Mouse (Mus musculus) limb, embryonic 11.5 days (tissue): ENCODE data around the gene Pdzd8. TPM values are rescaled to one million over a fixed set of nuclear protein-coding genes. Genes with fewer than 3 reads are reported as not detected.

Experiments used
- ATAC-seq: fragments of 200-750 bp; cut with Nextera tagmentation; 2 replicates; pipeline ENCODE4 v1.8.0; 2017; ENCODE audit warnings: low read depth; ENCODE audit not compliant: insufficient number of reproducible peaks, low FRiP score, low TSS enrichment
- DNase-seq: peaks from one replicate; pipeline ENCODE4 v3.0.0-alpha.2; 2015; ENCODE audit warnings: low spot score
- H3K27ac ChIP-seq: fragments of 300-500 bp; sonication (generic); replicated peaks from 2 replicates; pipeline ENCODE4 v1.5.1; 2014; ENCODE audit warnings: low read depth, mild to moderate bottlenecking, low read length
- H3K27me3 ChIP-seq: fragments of 300-500 bp; sonication (generic); 2 replicates; pipeline ENCODE4 v1.6.1; 2014; ENCODE audit warnings: mild to moderate bottlenecking, low read length, mixed read lengths; ENCODE audit not compliant: control insufficient read depth, insufficient read depth
- H3K36me3 ChIP-seq: fragments of 300-500 bp; sonication (generic); 2 replicates; pipeline ENCODE4 v1.6.1; 2014; ENCODE audit warnings: mild to moderate bottlenecking, low read length, moderate library complexity, mixed read lengths; ENCODE audit not compliant: control insufficient read depth, insufficient read depth
- H3K4me1 ChIP-seq: fragments of 300-500 bp; sonication (generic); 2 replicates; pipeline ENCODE4 v1.6.1; 2014; ENCODE audit warnings: low read length, mixed read lengths; ENCODE audit not compliant: control insufficient read depth, insufficient read depth
- H3K4me2 ChIP-seq: fragments of 300-500 bp; sonication (generic); 2 replicates; pipeline ENCODE4 v1.6.1; 2014; ENCODE audit warnings: low read depth, mild to moderate bottlenecking, moderate library complexity; ENCODE audit not compliant: severe bottlenecking
- H3K4me3 ChIP-seq: fragments of 300-500 bp; sonication (generic); 2 replicates; pipeline ENCODE4 v1.5.1; 2014; ENCODE audit warnings: low read depth, low read length
- H3K9ac ChIP-seq: fragments of 300-500 bp; sonication (generic); 2 replicates; pipeline ENCODE4 v1.6.1; 2014; ENCODE audit warnings: mild to moderate bottlenecking, low read length
- H3K9me3 ChIP-seq: fragments of 300-500 bp; sonication (generic); 2 replicates; pipeline ENCODE4 v1.6.1; 2016; ENCODE audit warnings: low read length; ENCODE audit not compliant: control insufficient read depth
- WGBS: fragments of 180-500 bp; shearing (Covaris S2); extraction: QIAGEN DNeasy Blood & Tissue Kit; methylation state at CpG from one replicate; pipeline ENCODE4 v1.1.7; 2014; 5-methylcytosine and 5-hydroxymethylcytosine counted together
- polyA plus RNA-seq: library from polyadenylated mRNA; unstranded; fragments of >200 nt; fragmentation: Nextera tagmentation; extraction: Ambion mirVana; gene quantifications from 2 replicates; pipeline ENCODE4 v1.2.1, GENCODE M21; 2014

Gene Pdzd8
- polyA plus RNA-seq: 16.6 and 17.6 TPM in 2 replicates

DNA sequence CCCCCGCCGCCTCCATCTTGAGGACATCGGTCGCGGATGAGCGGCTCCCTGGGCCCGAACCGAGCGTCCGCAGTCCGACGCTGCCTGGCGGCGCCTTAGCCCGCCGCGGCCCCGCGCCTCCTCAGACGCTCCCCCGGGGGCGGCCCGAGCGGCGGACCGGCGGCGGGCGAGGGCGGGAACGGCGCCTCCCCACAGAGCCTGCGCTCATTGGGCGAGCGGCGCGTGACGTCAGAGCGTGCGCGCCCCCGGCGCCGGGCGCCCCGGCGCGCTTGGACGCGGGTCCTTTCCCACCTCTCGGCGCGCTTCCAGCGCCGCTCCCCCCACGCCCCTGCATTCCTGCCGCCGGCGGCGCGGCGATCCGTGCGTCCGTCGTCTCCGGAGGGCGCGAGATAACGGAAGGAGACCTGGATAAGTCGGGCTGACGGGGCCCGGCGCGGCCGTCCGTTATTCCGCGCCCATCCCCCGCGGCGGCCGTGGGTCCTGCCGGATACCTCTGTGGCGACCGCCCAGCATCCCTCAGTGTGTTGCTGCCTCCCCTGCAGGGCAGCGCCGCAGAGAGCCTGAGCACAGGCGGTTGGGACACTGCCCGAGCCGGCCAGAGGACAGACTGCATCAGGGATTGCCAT is at the start of gene Pdzd8:
Gene Pdzd8 (minus strand): TSS at position 123 of the 626 bp plus-strand sequence.
- H3K36me3 ChIP-seq: no peaks in the 10 kb centered on the region
- peak; percentile 91 for DNase-seq
- no peaks in the 10 kb centered on the region for H3K9me3 ChIP-seq
- H3K4me2 ChIP-seq: peak within 1 kb of the TSS; percentile 99
- H3K9ac ChIP-seq: peak within 1 kb of the TSS; percentile 94
- ATAC-seq: peak; percentile 90
- under 1% methylated on average over 77 of the region's 91 CpGs for WGBS
- no peaks in the 10 kb centered on the region for H3K27me3 ChIP-seq
- H3K4me1 ChIP-seq: peaks cover 6% of the 10 kb centered on the region
- H3K27ac ChIP-seq: peak within 1 kb of the TSS; percentile 82
- H3K4me3 ChIP-seq: peak within 1 kb of the TSS; percentile 94

DNA sequence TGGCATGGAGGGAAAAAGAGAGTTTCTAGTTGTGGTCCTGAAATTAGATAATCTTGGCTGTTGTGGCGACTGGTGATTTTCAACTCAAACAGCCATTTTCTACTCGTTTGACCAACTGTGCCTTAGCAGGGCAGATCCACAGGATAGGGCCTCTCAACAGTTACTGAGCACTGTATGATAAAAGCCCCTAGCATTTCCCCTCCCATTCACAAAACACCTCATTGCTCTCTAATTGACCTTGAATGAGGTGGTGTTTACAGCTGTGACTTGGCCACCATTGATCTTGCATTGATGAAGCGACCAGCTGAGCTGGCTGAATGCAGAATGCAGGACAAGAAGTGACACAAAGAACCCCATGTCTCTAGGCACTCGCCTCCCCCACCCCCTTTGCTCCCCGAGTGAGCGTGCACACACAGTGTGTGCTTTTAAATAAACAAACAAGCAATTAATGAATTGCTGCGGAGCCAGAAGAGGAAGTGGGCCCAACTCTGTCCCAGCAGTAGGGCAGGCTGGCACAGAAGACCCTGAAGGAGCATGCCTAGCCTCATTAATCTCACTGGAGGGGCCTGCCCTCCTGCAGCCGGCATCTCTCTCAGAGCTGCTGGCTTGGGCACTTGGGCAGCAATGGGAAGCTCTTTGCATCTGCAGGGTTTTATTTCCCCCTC is 48.3 kb upstream of the Pdzd8 start:
- Histone ChIP-seq H3K36me3 (no peaks in the 10 kb centered on the region), H3K4me1 (peaks cover 2% of the 10 kb centered on the region; the same call in 1 of the 2 replicates), H3K4me2 (no peak overlapping the region), H3K4me3 (no peak overlapping the region), H3K9me3 (no peaks in the 10 kb centered on the region), H3K9ac (no peak overlapping the region), H3K27ac (no peak overlapping the region), H3K27me3 (peaks cover 4% of the 10 kb centered on the region; the same call in 1 of the 2 replicates)
- ATAC-seq (no peak), DNase-seq (no peak)
- 13% methylated on average over 8 of the region's 8 CpGs for whole genome bisulfite sequencing

DNA sequence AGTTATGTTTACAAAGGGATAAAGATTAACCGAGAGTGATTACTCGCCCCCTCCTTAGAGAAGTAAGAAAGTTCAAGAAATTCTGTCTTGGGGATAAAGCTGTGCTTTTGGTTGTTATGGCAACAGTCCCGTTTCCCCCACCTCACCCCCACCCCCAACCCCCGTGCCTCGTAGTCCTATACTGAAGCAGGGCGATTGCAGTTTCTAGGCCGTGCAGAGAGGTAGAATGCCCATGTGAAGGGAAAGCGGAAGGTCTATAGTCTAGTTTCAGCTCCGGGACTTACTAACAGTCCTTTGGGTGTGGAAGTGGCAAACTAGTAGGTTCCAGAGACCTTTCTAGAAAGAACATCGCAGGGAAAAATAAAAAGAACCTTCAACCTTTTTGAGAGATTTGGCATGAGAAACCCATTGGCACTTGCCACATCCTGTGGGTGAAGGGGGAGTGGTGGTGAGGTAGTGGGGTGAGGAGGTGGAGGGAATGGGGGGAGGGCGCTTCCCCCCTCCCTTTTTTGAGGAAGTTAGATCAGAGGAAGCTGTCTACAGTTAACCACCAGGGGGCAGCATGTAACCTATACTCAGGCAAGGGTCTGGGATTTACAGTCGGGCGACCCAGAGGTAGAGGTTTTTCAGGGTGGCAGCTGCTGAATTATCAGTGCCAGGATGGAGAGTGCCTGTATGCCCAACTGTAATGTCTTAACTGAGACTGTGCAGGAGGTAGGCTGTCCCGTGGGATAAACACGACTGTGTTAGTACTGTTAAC is 43.4 kb upstream of the Pdzd8 start:
- peak; percentile 82 for DNase-seq
- 24% methylated on average over 15 of the region's 15 CpGs for WGBS

DNA sequence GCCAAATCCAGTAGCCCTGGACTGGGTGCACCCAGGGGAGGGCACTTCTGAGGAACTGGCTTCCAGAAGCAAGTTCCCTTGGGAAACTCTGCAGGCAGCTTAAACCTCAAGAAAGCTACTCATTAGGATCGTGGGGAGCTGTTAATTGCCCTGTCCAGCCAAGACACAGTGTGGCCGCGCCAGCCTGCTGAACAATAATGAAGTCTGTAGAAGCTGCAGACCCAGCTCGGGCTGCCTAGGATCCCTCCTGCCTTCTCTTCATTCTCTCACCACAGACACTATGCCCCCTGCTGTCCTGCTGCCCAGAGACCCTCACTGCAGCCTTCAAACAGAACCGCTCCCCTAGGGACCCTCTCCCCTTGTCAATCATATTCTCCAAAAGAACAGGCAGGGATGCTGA is 42.8 kb upstream of the Pdzd8 start:
- Histone ChIP-seq H3K27me3 (no peaks in the 10 kb centered on the region), H3K4me2 (peak overlapping the region; percentile 18; the same call in 1 of the 2 replicates), H3K4me3 (no peak overlapping the region), H3K4me1 (0 out of 2 replicates have a peak, but pooled peaks cover 2% of the 10 kb centered on the region), H3K9me3 (no peaks in the 10 kb centered on the region), H3K27ac (no peak overlapping the region), H3K36me3 (no peaks in the 10 kb centered on the region), H3K9ac (no peak overlapping the region)
- ATAC-seq: no peak
- WGBS: 27% methylated on average over 5 of the region's 5 CpGs
- DNase-seq: no peak

More for the DNA sequence above, 43.4 kb upstream of the Pdzd8 start:
- peaks cover 4% of the 10 kb centered on the region; the same call in 1 of the 2 replicates for H3K4me1 ChIP-seq
- no peaks in the 10 kb centered on the region for H3K36me3 ChIP-seq
- no peaks in the 10 kb centered on the region for H3K27me3 ChIP-seq
- H3K9me3 ChIP-seq: no peaks in the 10 kb centered on the region
- no peak overlapping the region for H3K9ac ChIP-seq
- no peak overlapping the region for H3K4me3 ChIP-seq
- H3K27ac ChIP-seq: no peak overlapping the region
- peak overlapping the region; percentile 18; the same call in 1 of the 2 replicates for H3K4me2 ChIP-seq
- ATAC-seq: no peak; the same call in 1 of the 2 replicates

DNA sequence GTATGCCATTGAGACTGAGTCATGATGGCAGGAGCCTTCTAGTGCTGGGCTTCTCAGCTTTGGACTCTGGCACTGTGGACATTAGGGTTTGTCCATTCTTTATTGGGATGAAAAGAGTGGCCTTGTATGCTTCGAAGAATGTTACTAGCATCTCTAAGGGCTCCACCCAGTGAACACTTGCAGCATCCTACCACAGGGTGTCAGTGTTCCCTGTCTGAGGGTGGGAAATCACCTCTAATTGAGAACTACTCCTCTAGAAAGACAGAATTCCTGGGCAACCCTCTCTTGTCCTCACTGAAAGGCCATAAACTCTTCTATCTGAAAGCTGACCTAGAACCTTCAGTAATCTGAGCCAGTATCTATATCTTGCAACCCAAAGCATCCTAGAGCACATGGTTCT is 41.6 kb upstream of the Pdzd8 start:
- Histone ChIP-seq H3K4me1 (0 out of 2 replicates have a peak, but pooled peaks cover 2% of the 10 kb centered on the region), H3K9ac (no peak overlapping the region), H3K4me2 (no peak overlapping the region), H3K4me3 (no peak overlapping the region), H3K36me3 (no peaks in the 10 kb centered on the region), H3K27me3 (no peaks in the 10 kb centered on the region), H3K9me3 (no peaks in the 10 kb centered on the region), H3K27ac (no peak overlapping the region)
- no peak for ATAC-seq
- 62% methylated on average over 1 of the region's 1 CpGs for WGBS
- DNase-seq: peak; percentile 61

DNA sequence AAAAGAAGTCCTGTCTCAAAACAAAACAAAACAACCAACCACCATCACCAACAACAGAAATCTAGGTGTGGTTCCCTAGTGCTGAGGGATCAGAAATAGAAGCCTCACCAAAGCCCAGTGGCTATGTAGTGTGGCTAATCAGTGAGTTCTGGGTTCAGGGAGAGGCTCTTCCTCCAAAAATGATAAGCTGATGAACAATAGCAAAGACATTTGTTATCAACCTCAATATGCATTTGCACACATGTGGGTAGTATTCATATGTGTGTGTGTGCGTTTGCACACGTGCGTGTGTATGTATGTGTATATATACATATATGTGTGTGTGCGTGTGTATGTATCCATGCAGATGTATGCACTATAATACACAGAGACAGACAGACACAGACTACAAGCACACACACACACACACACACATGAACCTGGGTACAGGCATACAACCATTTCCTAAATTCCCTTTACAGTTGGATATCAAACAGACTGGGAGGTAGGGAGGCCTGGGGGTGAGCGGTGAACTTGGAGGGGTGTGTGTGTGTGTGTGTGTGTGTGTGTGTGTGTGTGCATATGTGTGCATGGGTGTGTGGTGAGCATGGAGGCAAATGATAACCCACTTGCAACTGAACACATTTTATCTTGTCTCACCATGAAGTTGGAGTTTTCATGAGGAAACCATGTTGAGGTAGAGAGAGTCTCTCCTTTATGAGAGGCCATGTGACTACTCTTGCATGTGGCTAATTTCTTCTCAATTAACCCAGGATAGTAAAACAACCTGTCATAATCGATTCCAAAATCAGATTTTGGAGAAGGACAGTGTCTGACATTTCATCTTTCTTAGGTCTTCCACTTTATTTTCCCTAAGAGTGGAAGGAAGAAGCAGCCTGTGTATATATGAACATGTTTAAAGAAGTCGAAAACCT is 39.3 kb upstream of the Pdzd8 start:
- Histone ChIP-seq H3K27ac (no peak overlapping the region), H3K9me3 (no peaks in the 10 kb centered on the region), H3K4me1 (0 out of 2 replicates have a peak, but pooled peaks cover 2% of the 10 kb centered on the region), H3K9ac (no peak overlapping the region), H3K36me3 (no peaks in the 10 kb centered on the region), H3K4me2 (no peak overlapping the region), H3K4me3 (no peak overlapping the region), H3K27me3 (no peaks in the 10 kb centered on the region)
- WGBS: 88% methylated on average over 7 of the region's 7 CpGs
- DNase-seq (no peak), ATAC-seq (no peak)

DNA sequence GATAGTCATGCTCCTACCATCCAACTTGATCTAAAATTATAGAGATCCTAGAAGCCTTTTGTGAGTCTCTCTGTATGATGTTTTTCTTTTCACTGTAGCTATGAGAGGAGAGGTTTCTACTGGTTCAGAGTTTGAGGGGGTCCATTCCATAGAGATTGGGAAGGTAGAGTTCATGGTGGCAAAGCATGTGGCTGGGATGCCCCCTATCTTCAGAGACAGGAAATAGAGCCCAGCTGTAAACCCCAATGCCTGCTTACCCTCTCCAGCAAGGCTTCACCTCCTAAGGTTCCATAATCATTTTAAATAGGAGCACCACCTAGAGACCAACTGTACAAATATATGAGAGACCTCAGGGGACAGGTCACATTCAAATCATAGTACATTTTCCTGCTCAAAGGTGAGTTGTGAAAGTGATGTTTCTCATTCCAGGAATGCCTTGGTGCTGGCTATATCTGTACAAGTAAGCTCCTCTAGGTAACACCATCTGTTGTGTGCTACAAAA is 36.9 kb upstream of the Pdzd8 start:
- DNase-seq: no peak
- no peak for ATAC-seq
- Histone ChIP-seq H3K9ac (no peak overlapping the region), H3K27ac (no peak overlapping the region), H3K4me2 (no peak overlapping the region), H3K27me3 (no peaks in the 10 kb centered on the region), H3K9me3 (no peaks in the 10 kb centered on the region), H3K4me1 (no peaks in the 10 kb centered on the region), H3K36me3 (no peaks in the 10 kb centered on the region), H3K4me3 (no peak overlapping the region)
